Mouse (Mus musculus) embryo, embryonic 10 days (tissue): ENCODE measurements around the gene Obsl1.

Experiments
- DNase-seq: peaks from one replicate; pipeline ENCODE4 v3.0.0-alpha.2; 2015; ENCODE audit warnings: low spot score

The Obsl1 gene

GRCm38 (mm10) chr1:75505956-75506831, at the start of gene Obsl1:
Gene Obsl1, minus strand, starts transcription at chr1:75506452.
- DNase-seq, result peak; percentile 84

GRCm38 (mm10) chr1:75555680-75556079, 49.4 kb upstream of the Obsl1 start:
- DNase-seq, result no peak

GRCm38 (mm10) chr1:75550586-75550985, 44.3 kb upstream of the Obsl1 start:
- DNase-seq, result no peak

GRCm38 (mm10) chr1:75549289-75550279, 43.3 kb upstream of the Obsl1 start:
- no peak for DNase-seq

GRCm38 (mm10) chr1:75548871-75549270, 42.6 kb upstream of the Obsl1 start:
- no peak for DNase-seq

- no peak for DNase-seq
Observed at GRCm38 (mm10) chr1:75548083-75548482, 41.8 kb upstream of the Obsl1 start.

- no peak for DNase-seq
Observed at GRCm38 (mm10) chr1:75547351-75547750, 41.1 kb upstream of the Obsl1 start.

GRCm38 (mm10) chr1:75545965-75546956, 40.0 kb upstream of the Obsl1 start, which contains the start of gene Slc4a3:
Gene Slc4a3, plus strand, starts transcription at chr1:75546266.
- DNase-seq, result peak; percentile 73

GRCm38 (mm10) chr1:75544351-75544750, 38.1 kb upstream of the Obsl1 start:
- DNase-seq, result no peak

GRCm38 (mm10) chr1:75541496-75541895, 35.2 kb upstream of the Obsl1 start:
- no peak for DNase-seq

- DNase-seq, result no peak
Observed at GRCm38 (mm10) chr1:75538597-75539190, 32.4 kb upstream of the Obsl1 start.

- DNase-seq, result no peak
Observed at GRCm38 (mm10) chr1:75537587-75537986, 31.3 kb upstream of the Obsl1 start.

- no peak for DNase-seq
Observed at GRCm38 (mm10) chr1:75533325-75534252, 27.3 kb upstream of the Obsl1 start.

- no peak for DNase-seq
Observed at GRCm38 (mm10) chr1:75532280-75533172, 26.3 kb upstream of the Obsl1 start.

GRCm38 (mm10) chr1:75530546-75530945, 24.3 kb upstream of the Obsl1 start:
- DNase-seq, result no peak

GRCm38 (mm10) chr1:75524679-75525078, 18.4 kb upstream of the Obsl1 start:
- no peak for DNase-seq

GRCm38 (mm10) chr1:75521321-75522031, 15.2 kb upstream of the Obsl1 start, which contains the start of gene Stk11ip:
Gene Stk11ip, plus strand, starts transcription at chr1:75521529.
- peak; percentile 98 for DNase-seq

- no peak for DNase-seq
Observed at GRCm38 (mm10) chr1:75519576-75519975, 13.3 kb upstream of the Obsl1 start.
